Mouse (Mus musculus) heart, embryonic 13.5 days (tissue): ENCODE results near the gene Zg16. TPM values are rescaled to one million over a fixed set of nuclear protein-coding genes. Genes with fewer than 3 reads are reported as not detected.
A peak's percentile ranks its signal among the peaks of the same experiment; 100 is the strongest.

Experiments
- ATAC-seq: fragments of 200-750 bp; cut with Nextera tagmentation; 2 replicates; pipeline ENCODE4 v1.8.0; 2017; ENCODE audit warnings: moderate TSS enrichment; ENCODE audit not compliant: insufficient number of reproducible peaks, low FRiP score, low TSS enrichment; ENCODE audit errors: extremely low read depth
- H3K27ac ChIP-seq: fragments of 300-500 bp; sonication (generic); replicated peaks from 2 replicates; pipeline ENCODE4 v1.5.1; 2015; ENCODE audit warnings: moderate library complexity, mild to moderate bottlenecking, inconsistent platforms
- H3K27me3 ChIP-seq: fragments of 300-500 bp; sonication (generic); replicated peaks from 2 replicates; pipeline ENCODE4 v1.6.1; 2015; ENCODE audit warnings: mild to moderate bottlenecking, inconsistent platforms
- H3K36me3 ChIP-seq: fragments of 300-500 bp; sonication (generic); 2 replicates; pipeline ENCODE4 v1.6.1; 2015; ENCODE audit warnings: mild to moderate bottlenecking, inconsistent platforms
- H3K4me1 ChIP-seq: fragments of 300-500 bp; sonication (generic); 2 replicates; pipeline ENCODE4 v1.6.1; 2015; ENCODE audit warnings: inconsistent platforms
- H3K4me2 ChIP-seq: fragments of 300-500 bp; sonication (generic); 2 replicates; pipeline ENCODE4 v1.6.1; 2015; ENCODE audit warnings: inconsistent platforms, mild to moderate bottlenecking, moderate library complexity
- H3K4me3 ChIP-seq: fragments of 300-500 bp; sonication (generic); 2 replicates; pipeline ENCODE4 v1.5.1; 2015; ENCODE audit warnings: moderate library complexity, mild to moderate bottlenecking, inconsistent platforms
- H3K9ac ChIP-seq: fragments of 300-500 bp; sonication (generic); 2 replicates; pipeline ENCODE4 v1.6.1; 2015; ENCODE audit warnings: inconsistent platforms, mild to moderate bottlenecking, moderate library complexity
- H3K9me3 ChIP-seq: fragments of 300-500 bp; sonication (generic); 2 replicates; pipeline ENCODE4 v1.6.1; 2016; ENCODE audit warnings: inconsistent platforms
- WGBS: fragments of 180-500 bp; shearing (Covaris S2); methylation state at CpG from one replicate; pipeline ENCODE4 v1.1.7; 2015; ENCODE audit warnings: mixed read lengths; 5-methylcytosine and 5-hydroxymethylcytosine counted together
- polyA plus RNA-seq: library from polyadenylated mRNA; unstranded; fragments of >200 nt; fragmentation: Nextera tagmentation; extraction: Ambion mirVana; gene quantifications from 2 replicates; pipeline ENCODE4 v1.2.1, GENCODE M21; 2015

The Zg16 gene
- polyA plus RNA-seq, 1 experiment from 2014 or later, result not detected

DNA sequence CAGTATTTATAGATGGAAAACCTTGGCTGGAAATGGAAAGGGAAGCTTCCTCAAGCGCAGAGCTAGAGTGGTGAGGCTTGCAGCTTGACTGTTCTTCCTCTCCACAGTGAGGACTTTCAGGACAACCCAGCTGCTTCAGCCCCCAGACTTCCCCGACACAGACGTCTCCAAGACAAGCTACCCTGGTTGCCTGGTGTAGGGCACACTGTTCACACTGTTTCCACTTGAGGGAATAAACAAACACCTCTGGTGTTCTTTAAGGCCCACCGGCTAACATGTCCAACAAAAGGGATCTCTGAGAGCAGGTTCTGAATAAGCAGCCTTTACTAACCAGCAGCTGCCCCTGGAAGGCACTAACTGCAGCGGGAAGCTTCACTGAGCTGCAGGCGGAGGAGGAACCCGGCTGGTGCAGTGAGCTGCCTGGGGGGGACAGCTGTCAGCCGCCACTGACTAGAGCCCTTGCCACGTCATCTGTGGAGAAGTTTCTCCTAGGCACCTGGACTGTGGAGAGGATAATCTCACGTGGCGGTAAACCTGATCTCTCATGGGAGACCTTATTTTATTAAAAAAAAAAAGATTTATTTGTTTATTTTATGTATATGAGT lies 29.3 kb upstream of the Zg16 start:
- Histone ChIP-seq H3K9me3 (no peaks in the 10 kb centered on the region), H3K27me3 (peaks cover 25% of the 10 kb centered on the region), H3K36me3 (no peaks in the 10 kb centered on the region), H3K27ac (no peak overlapping the region), H3K4me2 (no peak overlapping the region), H3K9ac (no peak overlapping the region), H3K4me1 (peaks cover 22% of the 10 kb centered on the region), H3K4me3 (no peak overlapping the region)
- ATAC-seq, result no peak
- WGBS, result 54% methylated on average over 11 of the region's 11 CpGs

DNA sequence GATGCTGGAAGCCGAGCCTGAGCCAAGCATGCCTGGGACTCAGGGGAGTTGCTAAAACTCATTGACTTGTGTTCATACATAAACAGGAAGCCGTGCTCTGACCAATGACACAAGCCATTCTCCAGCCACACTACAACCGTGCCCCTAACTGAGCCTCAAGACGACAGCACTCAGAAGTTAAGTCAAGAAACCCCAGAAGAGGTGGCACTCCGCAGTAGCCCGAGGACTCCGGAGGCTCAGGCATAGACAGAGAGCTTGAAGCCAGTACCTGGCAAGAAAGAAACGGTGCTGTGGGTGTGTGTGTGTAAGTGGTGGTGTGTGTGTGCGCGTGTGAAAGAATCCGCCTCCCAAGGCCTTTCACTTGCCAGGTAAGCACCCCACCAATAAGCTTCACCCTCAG lies 27.8 kb upstream of the Zg16 start:
- peaks cover 15% of the 10 kb centered on the region for H3K4me1 ChIP-seq
- H3K9me3 ChIP-seq, result no peaks in the 10 kb centered on the region
- H3K4me3 ChIP-seq, result no peak overlapping the region
- peaks cover 10% of the 10 kb centered on the region for H3K27me3 ChIP-seq
- H3K4me2 ChIP-seq, result no peak overlapping the region
- no peak overlapping the region for H3K27ac ChIP-seq
- ATAC-seq, result no peak
- WGBS, result 72% methylated on average over 11 of the region's 11 CpGs
- H3K9ac ChIP-seq, result no peak overlapping the region
- no peaks in the 10 kb centered on the region for H3K36me3 ChIP-seq

DNA sequence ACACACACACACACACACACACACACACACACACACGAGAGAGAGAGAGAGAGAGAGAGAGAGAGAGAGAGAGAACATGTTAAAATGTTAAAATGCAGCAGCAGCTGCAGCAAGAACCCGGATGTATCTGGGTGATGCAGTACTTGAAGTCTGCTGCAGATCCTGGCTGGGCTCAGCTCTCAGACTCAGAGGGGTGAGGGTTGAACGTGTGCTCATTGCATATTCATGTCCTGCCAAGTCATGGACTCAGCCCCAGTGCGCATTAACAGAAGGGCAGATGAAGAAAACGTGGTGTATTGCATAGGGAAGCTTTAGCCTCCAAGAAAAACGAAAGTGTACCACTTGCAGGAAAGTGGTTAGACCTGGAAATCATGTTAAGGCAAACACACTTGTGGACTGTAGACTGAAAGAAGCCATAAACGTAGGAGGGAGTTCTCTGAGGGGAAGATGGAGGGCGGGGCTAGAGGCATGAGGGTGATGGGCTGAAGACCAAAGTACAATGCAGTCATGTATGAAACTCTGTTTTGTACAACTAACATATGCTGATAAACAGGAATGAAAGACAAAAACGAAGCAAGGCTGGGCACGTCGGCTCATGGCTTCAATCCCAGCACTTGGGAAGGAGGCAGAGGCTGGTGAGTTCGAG lies 26.6 kb upstream of the Zg16 start:
- WGBS, result 50% methylated on average over 11 of the region's 12 CpGs
- no peak for ATAC-seq

DNA sequence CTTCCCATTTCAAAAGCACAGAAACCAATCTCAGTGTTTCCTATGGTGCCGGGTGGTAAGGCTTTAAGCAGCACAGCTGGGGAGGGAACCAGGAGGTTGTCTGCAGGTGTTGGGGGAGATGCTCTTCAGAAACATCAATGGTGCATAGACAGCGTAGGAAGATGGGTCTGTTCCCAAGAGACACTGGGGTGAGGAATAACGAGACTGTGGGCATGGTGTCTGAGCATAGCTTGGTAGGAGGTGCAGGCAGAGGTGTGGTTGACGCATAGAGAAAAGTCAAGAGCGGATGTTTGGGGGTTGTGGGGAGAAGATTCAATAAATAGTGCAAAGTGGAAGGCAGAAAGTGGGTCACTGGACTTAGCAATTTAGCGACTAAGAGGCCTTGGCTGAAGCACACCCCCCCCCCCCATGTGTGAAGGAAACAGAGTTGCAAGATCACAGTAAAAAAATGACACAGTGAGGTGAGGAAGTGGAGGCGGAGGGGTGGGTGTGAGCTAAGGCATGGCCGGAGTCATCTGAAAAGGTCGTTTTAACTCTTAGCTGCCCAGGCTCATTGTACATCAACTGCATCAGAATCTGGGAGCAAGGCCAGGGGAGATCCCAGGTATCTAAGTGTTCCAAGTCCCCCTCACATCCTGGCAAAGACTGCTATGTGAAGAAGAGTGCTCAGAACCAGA lies 25.9 kb upstream of the Zg16 start:
- peaks cover 18% of the 10 kb centered on the region; the same call in 1 of the 2 replicates for H3K27me3 ChIP-seq
- WGBS, result 33% methylated on average over 9 of the region's 9 CpGs
- H3K9ac ChIP-seq, result 0 out of 2 replicates have a peak overlapping the region, but pooled peaks have one; percentile 40

More for the DNA sequence above, 26.6 kb upstream of the Zg16 start:
- no peak overlapping the region for H3K9ac ChIP-seq
- no peak overlapping the region for H3K4me3 ChIP-seq
- no peak overlapping the region for H3K4me2 ChIP-seq
- no peaks in the 10 kb centered on the region for H3K36me3 ChIP-seq
- no peaks in the 10 kb centered on the region for H3K9me3 ChIP-seq
- H3K27ac ChIP-seq, result no peak overlapping the region
- peaks cover 12% of the 10 kb centered on the region; the same call in 1 of the 2 replicates for H3K27me3 ChIP-seq
- H3K4me1 ChIP-seq, result peaks cover 15% of the 10 kb centered on the region

DNA sequence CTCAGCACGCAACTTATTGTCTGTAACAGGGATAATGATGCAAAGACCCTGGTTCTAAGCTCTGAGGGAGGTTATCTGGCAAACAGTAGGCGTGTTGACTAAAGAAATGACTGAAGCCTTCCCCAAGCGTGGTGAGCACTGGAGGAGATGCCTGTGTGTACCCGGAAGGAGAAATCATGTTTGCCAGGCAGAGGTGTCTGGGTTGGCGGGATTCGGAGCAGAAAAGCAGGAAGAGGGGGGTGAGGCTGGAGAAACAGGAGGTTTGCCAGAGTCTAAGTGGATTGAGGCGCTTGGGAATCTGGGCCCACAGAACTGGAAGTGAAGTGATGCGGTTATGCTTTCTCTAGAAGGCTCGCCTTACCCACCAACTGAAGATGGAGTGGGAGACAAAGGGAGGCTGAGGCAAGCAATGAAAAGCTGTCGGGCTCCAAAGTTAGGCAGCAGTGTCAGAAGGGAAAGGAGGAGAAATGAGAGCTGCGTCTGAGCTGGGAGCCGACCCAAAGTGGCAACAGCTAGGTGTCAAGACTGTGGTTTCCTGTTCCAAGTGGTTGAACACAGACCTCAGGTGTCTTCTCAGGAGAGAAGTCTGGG lies 25.2 kb upstream of the Zg16 start:
- 66% methylated on average over 12 of the region's 12 CpGs for WGBS
- H3K9me3 ChIP-seq, result no peaks in the 10 kb centered on the region
- no peaks in the 10 kb centered on the region for H3K36me3 ChIP-seq
- H3K27me3 ChIP-seq, result peaks cover 24% of the 10 kb centered on the region
- no peak overlapping the region for H3K27ac ChIP-seq
- no peak for ATAC-seq
- H3K4me2 ChIP-seq, result no peak overlapping the region
- H3K4me3 ChIP-seq, result no peak overlapping the region
- peaks cover 4% of the 10 kb centered on the region; the same call in 1 of the 2 replicates for H3K4me1 ChIP-seq
- 0 out of 2 replicates have a peak overlapping the region, but pooled peaks have one; percentile 40 for H3K9ac ChIP-seq

More for the DNA sequence above, 25.9 kb upstream of the Zg16 start:
- Histone ChIP-seq H3K4me2 (no peak overlapping the region), H3K4me1 (peaks cover 10% of the 10 kb centered on the region), H3K4me3 (no peak overlapping the region), H3K27ac (no peak overlapping the region), H3K36me3 (no peaks in the 10 kb centered on the region), H3K9me3 (no peaks in the 10 kb centered on the region)
- no peak for ATAC-seq

DNA sequence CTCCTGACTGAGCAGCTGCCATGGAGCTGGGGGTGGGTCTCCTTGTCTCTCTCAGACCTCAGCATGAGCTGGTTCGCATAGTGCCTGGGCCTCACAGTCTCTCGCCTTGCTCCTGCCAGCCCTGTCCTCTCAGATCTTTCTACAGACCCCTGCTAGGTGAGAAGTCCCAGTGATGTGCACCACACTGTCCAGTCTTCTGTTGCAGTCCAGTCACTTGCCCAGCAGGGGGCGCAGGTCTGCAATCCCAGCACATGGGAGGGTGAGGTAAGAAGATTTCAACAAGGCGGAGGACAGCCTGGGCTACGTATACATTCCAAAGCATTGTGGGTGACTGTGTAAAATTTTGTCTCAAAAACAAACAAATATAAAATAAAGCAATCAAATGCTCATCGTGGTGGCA lies 24.3 kb upstream of the Zg16 start:
- Histone ChIP-seq H3K9ac (no peak overlapping the region), H3K4me3 (no peak overlapping the region), H3K27ac (no peak overlapping the region), H3K4me2 (no peak overlapping the region), H3K4me1 (peaks cover 4% of the 10 kb centered on the region; the same call in 1 of the 2 replicates), H3K9me3 (no peaks in the 10 kb centered on the region), H3K36me3 (no peaks in the 10 kb centered on the region), H3K27me3 (peaks cover 30% of the 10 kb centered on the region)
- WGBS, result 37% methylated on average over 5 of the region's 6 CpGs
- ATAC-seq, result no peak

DNA sequence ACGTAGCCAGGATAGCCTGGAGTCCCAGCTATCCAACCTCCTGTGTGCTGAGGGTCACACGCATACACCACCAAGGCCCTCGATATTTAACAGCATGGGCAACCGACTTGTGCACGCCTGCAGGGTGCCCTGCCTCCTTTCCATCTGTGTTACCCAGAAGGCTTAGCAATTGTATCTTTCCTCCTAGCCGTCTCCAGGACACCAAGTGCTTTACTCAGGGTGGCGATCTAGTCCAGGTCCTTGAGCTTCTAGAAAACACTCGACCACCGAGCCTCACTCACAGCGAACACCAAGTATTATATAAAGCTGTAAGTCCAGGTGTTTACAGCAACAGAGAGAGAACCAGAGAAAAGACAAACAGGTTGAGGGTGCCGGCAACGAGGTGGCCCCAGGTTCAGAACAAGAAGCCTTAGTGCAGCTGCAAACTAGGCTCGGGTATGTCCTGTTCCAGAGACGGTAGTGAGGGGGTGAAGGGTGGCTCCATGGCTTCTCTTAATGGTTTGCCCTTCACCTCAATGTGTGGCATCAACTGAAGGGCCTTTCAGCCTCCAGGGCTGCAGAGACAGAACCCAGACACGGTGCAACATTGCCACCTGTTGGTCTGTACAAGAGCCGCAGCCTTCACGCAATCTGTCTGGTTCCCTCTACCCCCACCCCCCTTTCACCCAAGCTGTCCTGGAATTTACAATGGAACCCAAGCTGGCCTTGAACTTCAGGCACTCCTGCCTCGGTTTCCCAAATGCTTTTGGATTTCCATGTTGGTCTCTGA lies 23.3 kb upstream of the Zg16 start:
- no peaks in the 10 kb centered on the region for H3K36me3 ChIP-seq
- 0 out of 2 replicates have a peak overlapping the region, but pooled peaks have one; percentile 5 for H3K9ac ChIP-seq
- H3K27me3 ChIP-seq, result peaks cover 38% of the 10 kb centered on the region
- no peak for ATAC-seq
- H3K9me3 ChIP-seq, result no peaks in the 10 kb centered on the region
- H3K4me1 ChIP-seq, result peaks cover 4% of the 10 kb centered on the region; the same call in 1 of the 2 replicates
- no peak overlapping the region for H3K4me3 ChIP-seq
- no peak overlapping the region for H3K4me2 ChIP-seq
- 40% methylated on average over 18 of the region's 18 CpGs for WGBS
- no peak overlapping the region for H3K27ac ChIP-seq

DNA sequence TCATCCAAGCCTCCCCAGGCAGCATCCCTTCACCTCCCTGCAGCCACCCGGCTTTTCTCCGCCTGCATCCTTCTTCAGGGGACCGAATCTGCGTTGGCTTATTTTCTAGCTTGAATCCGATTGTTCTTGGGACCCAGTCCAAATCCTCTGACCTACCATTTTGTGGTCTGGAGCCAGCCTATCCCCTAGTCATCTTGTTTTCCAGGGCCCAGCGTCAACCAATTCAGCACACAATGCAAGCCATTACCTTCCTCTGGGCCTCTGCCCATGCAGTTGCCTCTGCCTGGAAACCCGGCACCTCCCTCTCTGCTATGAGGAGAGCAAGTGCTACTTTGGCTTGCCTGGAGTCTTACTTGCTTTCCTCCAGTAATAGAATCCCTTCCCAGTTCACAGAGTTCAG lies 18.4 kb upstream of the Zg16 start:
- Histone ChIP-seq H3K4me1 (no peaks in the 10 kb centered on the region; the same call in 1 of the 2 replicates), H3K27me3 (peaks cover 32% of the 10 kb centered on the region), H3K36me3 (no peaks in the 10 kb centered on the region), H3K9me3 (no peaks in the 10 kb centered on the region), H3K4me2 (no peak overlapping the region), H3K4me3 (no peak overlapping the region), H3K9ac (no peak overlapping the region), H3K27ac (no peak overlapping the region)
- ATAC-seq, result no peak
- WGBS, result 71% methylated on average over 7 of the region's 7 CpGs

DNA sequence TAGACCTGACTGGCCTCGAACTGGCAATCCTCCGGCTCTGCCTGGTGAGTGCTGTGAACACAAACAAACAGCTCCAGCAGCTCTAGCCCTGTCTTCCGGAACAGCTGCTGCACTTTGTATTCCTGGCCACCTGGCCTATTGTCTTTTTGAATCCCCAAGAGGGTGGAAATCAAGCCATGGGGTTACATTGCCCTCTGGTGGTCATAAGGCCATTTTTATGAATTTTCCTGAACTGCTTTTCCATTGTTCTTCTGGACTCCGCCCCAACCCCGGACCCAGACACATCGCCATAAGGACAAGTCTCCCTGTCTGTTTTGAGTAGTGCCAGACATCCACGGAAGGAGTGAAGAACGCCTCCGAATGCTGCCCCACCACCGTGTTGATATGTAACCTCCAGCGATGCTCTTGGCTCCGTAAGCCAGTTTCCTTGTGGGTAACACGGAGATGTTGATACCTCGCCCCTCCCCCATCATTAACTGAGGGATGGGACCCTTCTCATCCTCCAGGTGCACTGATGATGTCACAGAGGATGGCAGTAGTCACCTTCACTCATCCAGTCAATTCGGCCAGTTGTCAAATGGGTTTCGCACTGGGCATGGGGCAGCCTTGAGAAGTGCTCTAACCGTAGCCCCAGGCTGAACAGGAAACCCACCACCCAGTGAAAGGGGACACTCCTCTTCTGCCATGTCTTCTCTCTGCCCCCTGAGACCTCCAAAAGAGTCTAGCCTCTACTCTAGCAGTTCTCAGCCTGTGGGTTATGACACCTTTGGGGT lies 17.6 kb upstream of the Zg16 start:
- ATAC-seq, result no peak
- Histone ChIP-seq H3K4me1 (no peaks in the 10 kb centered on the region; the same call in 1 of the 2 replicates), H3K27me3 (peaks cover 32% of the 10 kb centered on the region), H3K9me3 (no peaks in the 10 kb centered on the region), H3K27ac (no peak overlapping the region), H3K4me3 (peak overlapping the region; percentile 47), H3K4me2 (peak overlapping the region; percentile 72), H3K9ac (peak overlapping the region; percentile 80), H3K36me3 (no peaks in the 10 kb centered on the region)
- WGBS, result 13% methylated on average over 17 of the region's 17 CpGs

DNA sequence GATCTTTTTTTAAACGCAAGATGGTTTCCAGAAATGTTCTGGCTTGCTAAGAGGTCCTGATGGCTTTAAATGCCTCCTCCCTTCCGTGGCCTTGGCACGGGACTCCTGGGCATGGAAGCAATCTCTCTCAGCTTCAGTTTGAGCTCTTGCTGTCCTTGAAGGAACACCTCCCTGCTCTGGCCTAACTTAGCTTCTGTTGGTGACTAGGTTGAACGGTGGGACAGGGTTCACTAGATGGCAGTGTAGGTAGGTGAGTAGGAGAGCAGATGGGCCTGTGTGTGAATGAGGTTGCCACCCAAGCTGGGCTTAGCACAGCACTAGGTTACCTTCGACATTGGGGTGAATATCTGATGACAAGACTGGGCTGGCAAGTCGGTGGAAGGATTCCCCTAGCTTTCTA lies 16.8 kb upstream of the Zg16 start:
- no peaks in the 10 kb centered on the region for H3K36me3 ChIP-seq
- ATAC-seq, result no peak
- H3K27me3 ChIP-seq, result peaks cover 29% of the 10 kb centered on the region
- no peak overlapping the region for H3K4me3 ChIP-seq
- no peak overlapping the region for H3K27ac ChIP-seq
- WGBS, result 56% methylated on average over 6 of the region's 6 CpGs
- H3K4me1 ChIP-seq, result no peaks in the 10 kb centered on the region; the same call in 1 of the 2 replicates
- H3K9ac ChIP-seq, result 0 out of 2 replicates have a peak overlapping the region, but pooled peaks have one; percentile 6
- no peak overlapping the region for H3K4me2 ChIP-seq
- H3K9me3 ChIP-seq, result no peaks in the 10 kb centered on the region
